Mouse (Mus musculus) bone marrow, adult 2 months (tissue): ENCODE data around the gene Bard1. TPM values are rescaled to one million over a fixed set of nuclear protein-coding genes. Genes with fewer than 3 reads are reported as not detected.

Experiments used
- H3K27ac ChIP-seq: fragments of 200-500 bp; 2 replicates; pipeline ENCODE4 v1.5.1; 2012; ENCODE audit warnings: low read depth, mild to moderate bottlenecking, control low read depth, inconsistent platforms, low read length; ENCODE audit not compliant: control insufficient read depth, poor library complexity, insufficient read depth
- H3K4me1 ChIP-seq: fragments of 200-500 bp; 2 replicates; pipeline ENCODE4 v1.6.1; 2011; ENCODE audit warnings: low read length; ENCODE audit not compliant: control insufficient read depth, insufficient read depth
- H3K4me3 ChIP-seq: fragments of 200-500 bp; replicated peaks from 2 replicates; pipeline ENCODE3; 2011; ENCODE audit warnings: mild to moderate bottlenecking, low read depth, low read length, control low read depth; ENCODE audit not compliant: control insufficient read depth
- CTCF ChIP-seq: fragments of 200-500 bp; IDR thresholded peaks from 2 replicates; pipeline ENCODE4 v1.5.1; 2011; ENCODE audit warnings: low read length, control low read depth; ENCODE audit not compliant: control insufficient read depth, insufficient read depth
- POLR2A ChIP-seq: fragments of 200-500 bp; IDR thresholded peaks from 2 replicates; pipeline ENCODE4 v1.6.1; 2011; ENCODE audit warnings: low read depth, mild to moderate bottlenecking, control low read depth, low read length, borderline replicate concordance; ENCODE audit not compliant: control insufficient read depth
- WGBS: fragments of 180-500 bp; shearing (Covaris S2); methylation state at CpG from one replicate; pipeline ENCODE4 v1.1.7; 2018; 5-methylcytosine and 5-hydroxymethylcytosine counted together
- polyA plus RNA-seq: library from polyadenylated mRNA; stranded (reverse); fragments of >200 nt; gene quantifications from 2 replicates; pipeline ENCODE4 v1.2.4, GENCODE M21; 2011; ENCODE audit warnings: low replicate concordance; ENCODE audit not compliant: missing spikeins, insufficient read depth, insufficient read length

Gene Bard1
- polyA plus RNA-seq = 10.7 and 12.1 TPM in 2 replicates

DNA sequence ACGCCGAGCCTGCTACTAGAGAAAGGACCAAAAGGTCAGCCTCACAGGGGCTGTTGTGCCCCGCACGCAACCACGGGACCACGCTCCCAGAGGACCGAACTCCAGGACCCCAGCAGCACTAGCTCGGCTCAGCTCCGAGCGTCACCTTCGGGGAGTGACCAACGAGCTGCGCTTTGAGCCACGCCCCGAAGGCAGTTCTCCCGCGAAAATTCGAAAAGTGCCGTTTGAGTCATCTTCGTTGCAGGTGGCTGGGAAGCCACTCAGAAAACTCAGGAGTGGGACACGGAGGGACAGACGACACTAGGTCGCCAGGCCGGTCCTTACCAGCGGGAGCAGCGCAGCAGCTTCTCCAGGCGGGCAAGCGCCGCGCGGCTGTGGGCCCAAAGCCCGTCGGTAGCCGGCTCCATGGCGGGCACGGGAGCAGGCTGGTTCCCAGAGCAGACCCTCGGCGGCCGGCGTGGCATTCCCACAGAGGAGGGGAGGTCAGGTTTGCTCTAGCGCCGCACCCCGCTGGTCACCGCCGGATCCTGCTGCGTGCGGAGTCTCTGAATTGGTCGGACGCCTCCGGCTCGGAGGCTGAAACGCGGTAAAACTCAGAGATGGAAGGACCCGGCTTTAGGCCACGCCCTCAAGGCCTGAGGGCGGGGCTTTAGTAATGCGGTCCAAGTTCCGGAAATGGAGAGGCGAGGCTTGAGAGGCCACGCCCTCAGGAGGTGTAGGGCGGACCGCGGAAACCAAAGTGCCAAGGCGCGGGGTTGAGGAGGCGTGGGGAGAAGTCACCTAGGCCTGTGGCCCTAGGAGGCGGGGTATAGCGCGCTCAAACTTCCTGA, at the start of gene Bard1:
Bard1 (minus strand) TSS at position 803 of the 830 bp plus-strand sequence.
- peaks cover 3% of the 10 kb centered on the region; the same call in 1 of the 2 replicates for H3K4me1 ChIP-seq
- H3K4me3 ChIP-seq = peak within 1 kb of the TSS; percentile 95
- TF ChIP-seq CTCF = no peak; the same call in 1 of the 2 replicates
- peak; percentile 94 for TF ChIP-seq POLR2A
- WGBS = under 1% methylated on average over 69 of the region's 69 CpGs
- peak within 1 kb of the TSS; percentile 87 for H3K27ac ChIP-seq

DNA sequence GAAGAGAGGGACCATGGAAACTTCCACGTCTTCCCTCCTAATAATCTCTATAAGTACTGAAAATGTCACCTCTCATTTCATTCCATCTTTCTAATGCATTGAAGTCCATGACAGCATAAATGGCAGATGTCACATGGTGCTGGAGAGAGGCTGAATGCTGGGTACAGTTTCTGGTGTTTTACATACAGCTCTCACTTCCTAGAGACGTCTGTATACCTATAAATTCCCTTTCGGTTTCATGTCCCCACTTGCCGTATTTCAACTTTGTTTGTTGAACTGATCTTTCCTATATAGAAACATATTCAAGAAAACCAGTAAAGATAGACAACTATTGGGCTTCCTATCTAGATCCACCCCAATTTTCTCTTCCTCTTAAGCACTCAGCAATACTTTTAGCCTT, 24.2 kb upstream of the Bard1 start:
- TF ChIP-seq CTCF (no peak), POLR2A (no peak)
- WGBS = 69% methylated on average over 4 of the region's 4 CpGs
- H3K4me1 ChIP-seq = no peaks in the 10 kb centered on the region
- no peak overlapping the region for H3K27ac ChIP-seq
- H3K4me3 ChIP-seq = no peak overlapping the region

DNA sequence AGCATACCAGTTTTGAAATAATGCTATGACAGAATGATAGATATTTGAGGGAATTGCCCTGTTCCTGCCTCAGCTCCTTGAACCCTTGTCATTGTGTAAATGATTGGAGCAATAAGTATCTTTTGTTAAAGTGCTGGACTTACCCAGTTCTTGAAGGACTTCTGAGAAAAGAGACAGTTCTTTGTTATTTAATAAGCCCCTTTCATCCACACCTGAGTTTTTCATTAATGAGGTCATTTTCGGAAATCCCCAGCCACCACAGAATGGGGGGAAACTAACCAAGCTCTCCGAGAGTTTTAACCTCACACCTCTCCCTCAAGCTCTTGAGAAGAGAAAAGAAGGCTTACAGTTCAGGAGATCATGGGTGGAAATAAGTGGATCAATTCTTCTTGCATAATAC, 15.6 kb upstream of the Bard1 start:
- Histone ChIP-seq H3K27ac (no peak overlapping the region), H3K4me1 (peaks cover 1% of the 10 kb centered on the region; the same call in 1 of the 2 replicates), H3K4me3 (no peak overlapping the region)
- TF ChIP-seq POLR2A (no peak), CTCF (no peak)
- WGBS = 83% methylated on average over 2 of the region's 2 CpGs

DNA sequence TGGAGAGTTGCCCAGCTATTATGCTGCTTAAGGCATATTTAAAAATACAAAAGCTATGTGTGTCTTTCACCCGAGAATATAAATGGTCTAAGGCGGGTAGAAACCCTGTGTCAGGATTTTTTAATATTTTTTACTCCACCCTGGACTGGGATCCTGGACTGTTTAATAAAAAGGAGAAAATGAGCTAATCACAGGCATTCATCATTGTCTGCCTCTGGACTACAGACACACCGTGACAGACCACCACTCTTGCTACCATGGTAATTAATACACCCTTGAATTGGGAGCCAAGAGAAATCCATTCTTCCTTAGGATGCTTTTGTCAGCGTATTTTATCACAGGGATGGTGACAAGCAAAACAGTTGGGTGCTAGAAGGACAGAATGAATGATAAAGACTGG, 14.3 kb upstream of the Bard1 start:
- 85% methylated on average over 4 of the region's 4 CpGs for WGBS
- no peak for TF ChIP-seq CTCF
- TF ChIP-seq POLR2A = no peak
- Histone ChIP-seq H3K4me1 (peaks cover 1% of the 10 kb centered on the region; the same call in 1 of the 2 replicates), H3K4me3 (no peak overlapping the region), H3K27ac (no peak overlapping the region)

DNA sequence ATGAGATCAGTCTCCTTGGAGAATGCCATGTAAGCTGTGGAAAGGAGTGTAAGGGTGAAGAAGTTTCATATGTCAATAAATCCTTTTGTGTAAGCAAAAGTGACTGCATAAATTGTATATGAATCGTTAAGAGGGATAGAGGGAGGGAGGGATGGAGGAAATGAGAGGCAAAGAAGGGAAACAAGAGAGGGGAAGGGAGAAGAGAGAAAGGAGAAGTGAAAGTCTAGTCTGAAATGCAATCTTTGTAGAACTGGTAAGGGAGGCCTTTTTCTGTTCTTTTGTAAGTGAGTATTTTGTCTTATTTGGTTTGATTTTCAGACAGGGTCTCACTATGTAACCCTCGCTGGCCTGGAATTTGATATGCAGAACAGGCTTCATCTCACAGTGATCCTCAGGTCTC, 12.8 kb upstream of the Bard1 start:
- TF ChIP-seq CTCF = no peak
- TF ChIP-seq POLR2A = no peak
- Histone ChIP-seq H3K27ac (no peak overlapping the region), H3K4me3 (no peak overlapping the region), H3K4me1 (peaks cover 1% of the 10 kb centered on the region; the same call in 1 of the 2 replicates)
- 42% methylated on average over 2 of the region's 2 CpGs for WGBS

DNA sequence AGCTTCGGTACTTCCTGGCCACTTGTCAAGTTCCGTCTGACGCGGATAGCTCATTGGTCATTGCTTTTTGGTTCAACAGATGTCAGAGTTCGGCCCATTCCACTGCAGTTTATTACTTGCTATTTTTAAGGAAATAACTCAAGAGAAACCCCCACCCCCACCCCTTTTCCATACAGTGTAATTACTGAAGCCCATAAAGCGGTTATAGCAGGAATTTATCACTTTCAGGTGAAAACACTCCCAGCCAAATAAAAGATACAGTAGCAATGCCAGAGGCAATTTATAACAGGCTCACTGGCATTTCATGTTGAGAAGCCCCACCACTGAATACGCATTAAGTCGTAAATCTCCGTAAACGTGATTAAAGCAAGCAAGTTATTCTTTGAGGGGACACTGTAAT, 6.9 kb upstream of the Bard1 start:
- TF ChIP-seq POLR2A = no peak
- Histone ChIP-seq H3K4me1 (no peaks in the 10 kb centered on the region), H3K27ac (no peak overlapping the region), H3K4me3 (no peak overlapping the region)
- 85% methylated on average over 10 of the region's 10 CpGs for WGBS

DNA sequence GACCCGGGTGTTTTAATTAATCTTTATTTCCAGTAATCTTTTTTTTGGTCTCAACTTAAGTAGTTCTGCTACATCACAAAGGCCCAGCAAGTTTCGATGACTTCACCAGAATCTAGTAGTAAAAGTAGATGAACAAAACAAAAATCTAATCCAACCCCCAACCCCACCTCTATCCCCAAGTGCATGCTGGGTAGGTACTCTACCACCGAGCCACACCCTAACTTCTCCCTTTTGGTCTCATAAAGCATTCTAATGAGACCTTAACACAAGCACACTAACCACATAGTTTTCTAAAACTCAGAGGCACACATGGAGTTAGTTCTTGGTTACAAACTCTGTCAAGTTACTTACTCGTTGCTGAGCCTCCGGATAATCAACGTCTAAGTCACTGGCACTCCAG, 3.2 kb upstream of the Bard1 start:
- H3K27ac ChIP-seq = no peak overlapping the region
- no peak for TF ChIP-seq POLR2A
- H3K4me1 ChIP-seq = no peaks in the 10 kb centered on the region; the same call in 1 of the 2 replicates
- no peak overlapping the region for H3K4me3 ChIP-seq
- 79% methylated on average over 6 of the region's 6 CpGs for WGBS

DNA sequence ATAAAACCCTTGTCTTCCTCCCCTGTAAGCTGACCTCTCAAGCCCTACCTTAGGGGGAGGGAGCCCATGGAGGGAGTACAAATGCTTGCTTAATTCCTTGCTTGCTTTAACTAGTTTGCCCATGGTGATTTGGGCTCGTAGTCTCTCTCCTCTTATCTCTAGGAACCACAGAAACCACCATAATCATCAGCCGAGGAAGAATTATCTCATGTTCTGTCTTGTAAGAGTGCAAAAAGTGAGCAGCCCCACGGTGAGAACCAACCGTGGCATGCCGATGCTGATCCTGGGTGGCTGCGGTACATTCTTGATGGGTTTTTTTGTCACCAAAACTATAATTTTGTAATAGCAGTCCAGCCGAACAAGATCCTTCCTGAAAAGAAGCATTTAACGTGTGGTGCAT, 2.8 kb upstream of the Bard1 start:
- TF ChIP-seq POLR2A (no peak), CTCF (no peak)
- Histone ChIP-seq H3K27ac (no peak overlapping the region), H3K4me3 (no peak overlapping the region), H3K4me1 (no peaks in the 10 kb centered on the region; the same call in 1 of the 2 replicates)
- WGBS = 60% methylated on average over 8 of the region's 8 CpGs
